Mouse (Mus musculus): ENCODE results near the gene Zfp605.
"Not testable (repeated sequence)": the region's sequence is repeated elsewhere in the genome, so short reads cannot be mapped to it uniquely, and the experiment has no call there.

The Zfp605 gene

GRCm38 (mm10) chr5:110107581-110108304 lies 2.1 kb upstream of the Zfp605 start, which contains the start of gene Gtpbp6:
TSS of gene Gtpbp6 (minus strand) at chr5:110108197.
- peak; percentile 100 for DNase-seq

GRCm38 (mm10) chr5:110108305-110108628 lies 1.6 kb upstream of the Zfp605 start:
- DNase-seq, result no peak

GRCm38 (mm10) chr5:110122380-110122779 lies 12.5 kb downstream of the Zfp605 start:
- DNase-seq, result not testable (repeated sequence)

GRCm38 (mm10) chr5:110135293-110136086 lies 25.6 kb downstream of the Zfp605 start, which contains the start of gene Chfr:
TSS of gene Chfr (plus strand) at chr5:110135842.
- DNase-seq, result peak; percentile 100

GRCm38 (mm10) chr5:110136087-110136464 lies 26.2 kb downstream of the Zfp605 start:
- DNase-seq, result no peak

- DNase-seq, result peak; percentile 83
Measured at GRCm38 (mm10) chr5:110137816-110138215, 27.9 kb downstream of the Zfp605 start.

GRCm38 (mm10) chr5:110139325-110139724 lies 29.4 kb downstream of the Zfp605 start:
- DNase-seq, result no peak

- DNase-seq, result no peak
Measured at GRCm38 (mm10) chr5:110140424-110140823, 30.5 kb downstream of the Zfp605 start.

- peak; percentile 88 for DNase-seq
Measured at GRCm38 (mm10) chr5:110142309-110142708, 32.4 kb downstream of the Zfp605 start.

- peak; percentile 62 for DNase-seq
Measured at GRCm38 (mm10) chr5:110143007-110143406, 33.1 kb downstream of the Zfp605 start.

GRCm38 (mm10) chr5:110169374-110169773 lies 59.5 kb downstream of the Zfp605 start:
- no peak for DNase-seq

- DNase-seq, result peak; percentile 99
Measured at GRCm38 (mm10) chr5:110176362-110177020, 66.6 kb downstream of the Zfp605 start, which contains the start of gene Golga3. TSS of gene Golga3 (plus strand) at chr5:110176701.

- no peak for DNase-seq
Measured at GRCm38 (mm10) chr5:110177021-110177420, 67.1 kb downstream of the Zfp605 start.

GRCm38 (mm10) chr5:110178628-110179027 lies 68.7 kb downstream of the Zfp605 start:
- peak; percentile 22 for DNase-seq

All from heart, adult 11 months (tissue).